In the genomic region with DNA sequence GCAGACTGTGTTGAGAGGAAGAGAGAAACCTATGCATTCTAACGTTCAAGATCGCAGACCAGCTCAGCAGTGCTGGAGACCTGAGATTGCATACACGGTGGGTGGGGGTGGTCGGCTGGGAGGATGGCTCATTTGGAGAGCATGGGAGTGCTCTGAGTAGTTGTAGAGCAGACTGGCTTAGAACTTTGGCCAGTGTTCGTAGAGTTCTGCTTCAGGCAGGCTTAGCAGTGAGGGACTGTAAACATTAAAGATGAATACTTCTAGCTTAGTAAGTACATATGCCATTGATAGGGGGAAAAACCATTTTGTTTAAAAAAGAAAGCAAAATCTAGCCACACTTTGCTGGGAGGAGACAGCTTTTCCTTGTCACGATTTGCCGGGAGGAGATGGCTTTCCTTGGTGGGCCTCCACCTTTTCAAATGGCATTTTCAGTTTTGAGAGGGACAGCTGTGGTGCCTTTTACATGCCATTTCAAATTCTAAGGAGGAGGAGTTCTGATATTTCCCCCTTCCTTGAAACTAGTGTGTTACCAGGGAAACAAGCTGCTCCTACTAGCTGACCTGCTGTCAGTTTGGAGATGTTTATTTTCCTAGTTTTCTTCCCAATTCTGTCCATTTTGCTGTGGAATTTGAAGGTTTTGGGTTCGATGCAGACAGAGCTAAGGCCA, we compare ENCODE assay signal across 20 mouse cellular contexts. TPM values are rescaled to one million over a fixed set of nuclear protein-coding genes. Genes with fewer than 3 reads are reported as not detected.
DNase-seq lines count a peak whose midpoint lies in the region; ATAC-seq lines count a peak whose summit lies in the region.
"Had no signal": no experiment of that assay in that cellular context is flagged by ENCODE, and none has a peak within 500 bp of the region (broad histone marks: within the 10 kb centered on the region; RNA-seq: fewer than 3 reads in every experiment).

No protein-coding gene starts in this region.

- no peaks in the 10 kb centered on the region for H3K9me3 ChIP-seq in stomach, embryonic 16.5 days (replicated peaks; ENCODE audit: control insufficient read depth, low read length)
- H3K9me3 ChIP-seq in heart, embryonic 12.5 days (replicated peaks), result no peaks in the 10 kb centered on the region
- H3K9me3 ChIP-seq: embryonic facial prominence, embryonic 12.5 days; forebrain, embryonic 13.5 days; heart, embryonic 10.5 days; heart, embryonic 15.5 days; hindbrain, embryonic 10.5 days; intestine, embryonic 15.5 days had no signal

- no peak overlapping the region for H3K4me2 ChIP-seq in stomach, embryonic 16.5 days (ENCODE audit: low read depth, low read length)
- H3K4me2 ChIP-seq in heart, embryonic 12.5 days, result no peak overlapping the region
- H3K4me2 ChIP-seq: embryonic facial prominence, embryonic 12.5 days; forebrain, embryonic 13.5 days; heart, embryonic 15.5 days; hindbrain, embryonic 14.5 days; intestine, embryonic 15.5 days had no signal

- peak; percentile 41; the same call in 1 of the 2 replicates for ATAC-seq in frontal cortex, adult (ENCODE audit: low TSS enrichment)
- ATAC-seq in stomach, embryonic 16.5 days (ENCODE audit: insufficient read depth, low FRiP score), result no peak
- ATAC-seq in heart, embryonic 12.5 days (ENCODE audit: insufficient number of reproducible peaks, low FRiP score), result no peak
- ATAC-seq: forebrain, embryonic 13.5 days; intestine, embryonic 15.5 days had no signal

- WGBS in stomach, embryonic 16.5 days, result 52% methylated on average over 8 of the region's 8 CpGs
- 69% methylated on average over 8 of the region's 8 CpGs for WGBS in heart, embryonic 12.5 days

- peak overlapping the region; percentile 10; the same call in 1 of the 2 replicates for H3K27ac ChIP-seq in stomach, embryonic 16.5 days (ENCODE audit: low read length)
- H3K27ac ChIP-seq in heart, embryonic 12.5 days (ENCODE audit: poor library complexity, severe bottlenecking), result no peak overlapping the region
- H3K27ac ChIP-seq: embryonic facial prominence, embryonic 12.5 days; forebrain, embryonic 13.5 days; heart, embryonic 10.5 days; heart, embryonic 15.5 days; hindbrain, embryonic 10.5 days; hindbrain, embryonic 14.5 days; intestine, embryonic 15.5 days had no signal

- peaks cover 2% of the 10 kb centered on the region; the same call in 1 of the 2 replicates for H3K4me1 ChIP-seq in stomach, embryonic 16.5 days (ENCODE audit: control insufficient read depth, insufficient read depth, low read length)
- H3K4me1 ChIP-seq in heart, embryonic 12.5 days (replicated peaks), result 0 out of 2 replicates have a peak, but pooled peaks cover 4% of the 10 kb centered on the region
- H3K4me1 ChIP-seq: embryonic facial prominence, embryonic 12.5 days; hindbrain, embryonic 10.5 days had no signal

- no peak overlapping the region for H3K9ac ChIP-seq in stomach, embryonic 16.5 days (ENCODE audit: low read length)
- H3K9ac ChIP-seq in heart, embryonic 12.5 days, result no peak overlapping the region
- H3K9ac ChIP-seq: embryonic facial prominence, embryonic 12.5 days; forebrain, embryonic 13.5 days; heart, embryonic 15.5 days; hindbrain, embryonic 14.5 days; intestine, embryonic 15.5 days had no signal

- H3K4me3 ChIP-seq in stomach, embryonic 16.5 days (replicated peaks; ENCODE audit: low read length), result no peak overlapping the region
- no peak overlapping the region for H3K4me3 ChIP-seq in heart, embryonic 12.5 days
- H3K4me3 ChIP-seq: embryonic facial prominence, embryonic 12.5 days; forebrain, embryonic 13.5 days; heart, embryonic 10.5 days; heart, embryonic 15.5 days; hindbrain, embryonic 10.5 days; intestine, embryonic 15.5 days had no signal

- H3K36me3 ChIP-seq in stomach, embryonic 16.5 days (ENCODE audit: control insufficient read depth, insufficient read depth, low read length), result no peaks in the 10 kb centered on the region
- H3K36me3 ChIP-seq in heart, embryonic 12.5 days, result peaks cover 10% of the 10 kb centered on the region; the same call in 1 of the 2 replicates
- H3K36me3 ChIP-seq: embryonic facial prominence, embryonic 12.5 days; heart, embryonic 15.5 days; intestine, embryonic 15.5 days had no signal

- DNase-seq in frontal cortex, postnatal 14 days (ENCODE audit: low spot score in 2 of 2), result no peak
- peak; percentile 28 to 63 for DNase-seq in layer of hippocampus, postnatal 14 days (ENCODE audit: low spot score in 2 of 2)
- DNase-seq in layer of hippocampus, postnatal 10 days (ENCODE audit: low spot score in 2 of 2), result no peak
- DNase-seq: adrenal gland, adult 2 months; adrenal gland, postnatal 25 days; cerebellum, adult 2 months; cerebellum, postnatal 14 days; gastrocnemius, postnatal 36 days; heart, adult 18-20 months; heart, postnatal 14 days had no signal

- no peaks in the 10 kb centered on the region for H3K27me3 ChIP-seq in stomach, embryonic 16.5 days (ENCODE audit: control insufficient read depth, insufficient read depth, low read length)
- H3K27me3 ChIP-seq in heart, embryonic 12.5 days (replicated peaks), result no peaks in the 10 kb centered on the region
- H3K27me3 ChIP-seq: embryonic facial prominence, embryonic 12.5 days; forebrain, embryonic 13.5 days; heart, embryonic 15.5 days; intestine, embryonic 15.5 days had no signal

RNA-seq across cellular contexts. Expression of a gene that starts 24.3 kb away (rescaled TPM):
- total RNA-seq in layer of hippocampus, postnatal 14 days (2021), result 100 to 1,000 TPM; 119 to 121 TPM
- 100 to 1,000 TPM; 115 TPM for total RNA-seq in layer of hippocampus, postnatal 10 days (2021)
- 105 and 116 TPM in 2 replicates for polyA plus RNA-seq in stomach, embryonic 16.5 days (2015; fragmentation: Nextera tagmentation; extraction: Ambion mirVana)
- 58.5 and 60.9 TPM in 2 replicates for polyA plus RNA-seq in heart, embryonic 12.5 days (2016; fragmentation: Nextera tagmentation; extraction: Ambion mirVana)

Comparison
In these comparisons a context has a peak if more than half of its experiments do, and no peak if none do; other contexts are left out.
1. DNase-seq: peak in layer of hippocampus, postnatal 14 days (2 of 2); none in frontal cortex, postnatal 14 days (0 of 2) and layer of hippocampus, postnatal 10 days (0 of 2).